Mouse (Mus musculus) heart, adult 8-10 months (tissue): ENCODE results near the gene Cxcl17. TPM values are rescaled to one million over a fixed set of nuclear protein-coding genes. Genes with fewer than 3 reads are reported as not detected.
"Not testable (repeated sequence)": the region's sequence is repeated elsewhere in the genome, so short reads cannot be mapped to it uniquely, and the experiment has no call there.

Experiments used
- DNase-seq: peaks from one replicate; pipeline ENCODE4 v3.0.0; 2022; ENCODE audit warnings: low spot score
- total RNA-seq, 4 experiments: library from RNA; stranded (reverse); gene quantifications; 2 replicates each; pipeline ENCODE4 v1.2.4; 2022

Gene Cxcl17
- total RNA-seq, 4 experiments from 2014 or later: not detected

DNA sequence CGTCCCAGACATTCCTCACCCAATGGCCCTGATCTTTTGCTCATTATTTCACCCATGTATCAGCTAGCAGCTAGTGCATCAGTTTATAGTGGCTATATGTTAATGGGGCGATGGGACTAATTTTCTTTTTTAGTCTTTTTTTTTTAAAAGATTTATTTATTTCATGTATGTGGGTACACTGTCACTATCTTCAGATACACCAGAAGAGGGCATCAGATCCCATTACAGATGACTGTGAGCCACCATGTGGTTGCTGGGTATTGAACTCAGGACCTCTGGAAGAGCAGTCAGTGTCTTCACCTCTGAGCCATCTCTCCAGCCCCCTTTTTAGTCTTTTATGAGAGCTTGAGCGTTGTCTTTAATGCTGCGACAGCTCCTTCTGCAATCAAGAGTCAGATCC lies 13.7 kb upstream of the Cxcl17 start:
- DNase-seq: not testable (repeated sequence)

DNA sequence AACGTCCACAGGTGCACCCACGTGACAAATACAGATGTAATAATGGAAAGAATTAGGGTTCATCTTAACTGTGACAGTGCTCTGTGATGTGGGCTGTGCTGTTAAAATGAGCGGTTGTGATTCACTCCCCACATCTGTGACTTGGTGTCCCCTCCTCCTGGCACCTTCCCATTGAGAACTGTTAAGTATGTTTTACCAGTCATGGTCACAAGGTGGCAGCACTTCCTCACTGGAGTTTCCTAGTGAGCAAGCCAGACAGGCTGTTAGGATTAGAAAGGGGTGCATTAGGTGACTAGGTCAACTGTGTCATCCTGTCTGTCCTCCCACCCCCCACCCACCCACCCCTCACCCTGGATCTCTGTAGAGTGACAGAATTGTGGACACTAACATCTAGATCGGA lies 11.7 kb upstream of the Cxcl17 start:
- peak; percentile 88 for DNase-seq

DNA sequence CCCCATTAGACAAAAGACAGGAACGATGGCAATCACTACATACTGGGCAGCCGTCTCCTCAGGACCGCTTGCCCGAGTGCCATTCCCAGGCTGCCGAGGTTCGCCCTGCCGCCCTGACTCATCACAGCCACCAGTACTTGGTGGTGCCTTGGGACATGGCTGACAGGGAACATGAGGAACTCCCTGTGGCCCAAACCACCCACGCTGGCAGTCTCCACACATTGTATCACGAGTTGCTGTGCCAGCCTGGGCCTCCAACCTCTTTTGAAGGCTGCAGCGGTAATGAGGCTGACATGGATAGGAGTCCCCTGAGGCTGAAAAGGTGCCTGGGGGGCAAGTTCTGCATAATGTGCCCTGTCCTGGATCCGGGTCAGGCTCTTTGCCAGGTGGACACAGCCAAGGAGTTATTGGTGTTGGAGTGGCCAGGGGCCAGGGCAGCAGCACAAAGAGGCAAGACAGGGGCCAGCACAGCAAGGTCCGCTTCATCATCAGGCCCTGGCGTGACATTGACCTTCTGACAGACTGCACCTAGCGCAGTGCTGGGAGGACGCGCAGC lies 9.7 kb upstream of the Cxcl17 start:
- no peak for DNase-seq

DNA sequence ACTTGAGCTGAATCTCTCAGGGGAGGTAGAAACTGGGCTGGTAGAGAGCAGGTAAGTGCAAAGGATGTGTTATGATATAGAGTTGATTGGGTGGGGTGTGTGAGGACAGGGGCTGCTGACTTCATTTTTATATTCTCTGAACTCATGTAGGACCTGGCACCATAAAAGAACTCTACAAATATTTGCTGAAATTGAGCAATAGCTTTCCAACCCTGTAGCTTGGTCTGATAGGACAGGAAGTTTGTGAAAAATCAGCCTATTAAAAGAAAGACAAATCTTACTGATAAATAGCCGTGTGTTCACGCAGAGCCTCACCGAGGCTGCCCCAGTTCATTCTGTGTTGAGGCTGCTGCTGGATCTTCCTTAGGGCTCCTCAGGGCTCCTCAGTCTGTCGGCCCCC lies 7.3 kb upstream of the Cxcl17 start:
- no peak for DNase-seq

DNA sequence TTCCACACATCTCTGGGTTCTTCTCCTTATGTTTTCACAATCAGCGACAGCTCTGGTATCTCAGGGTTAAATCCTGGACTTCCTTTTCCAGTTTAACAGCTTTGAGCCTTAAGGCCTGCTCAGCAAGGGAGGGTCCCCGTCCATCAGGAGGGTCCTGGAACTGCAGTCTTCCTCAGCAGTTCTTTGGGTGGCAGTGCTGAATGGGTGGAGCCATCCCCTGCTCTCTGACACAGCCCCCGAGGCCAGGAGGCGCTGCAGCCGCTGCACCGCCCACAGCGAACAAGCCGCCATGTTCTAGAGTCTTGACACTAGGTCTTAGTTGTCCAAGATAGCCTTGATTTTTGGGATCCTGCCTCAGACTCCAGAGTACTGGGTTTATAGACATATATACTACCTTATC lies 6.8 kb upstream of the Cxcl17 start:
- DNase-seq: no peak

DNA sequence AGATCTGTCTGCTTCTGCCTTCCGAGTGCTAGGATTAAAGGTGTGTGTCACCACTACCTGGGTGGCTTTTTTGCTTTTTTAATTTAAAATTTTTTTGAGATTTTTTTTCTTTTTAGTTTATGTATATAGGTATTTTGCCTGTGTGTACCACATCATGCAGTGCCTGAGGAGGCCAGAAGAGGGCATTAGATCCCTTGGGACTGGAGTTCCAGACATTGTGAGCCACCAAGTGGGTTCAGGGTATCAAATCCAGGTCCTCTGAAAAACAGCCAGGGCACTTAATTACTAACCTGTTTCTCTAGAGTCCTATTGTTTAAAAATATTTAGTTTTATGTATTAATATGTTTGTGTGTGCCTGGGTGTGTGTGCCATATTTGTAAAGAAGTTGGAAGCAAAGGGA lies 4.9 kb upstream of the Cxcl17 start:
- DNase-seq: no peak

DNA sequence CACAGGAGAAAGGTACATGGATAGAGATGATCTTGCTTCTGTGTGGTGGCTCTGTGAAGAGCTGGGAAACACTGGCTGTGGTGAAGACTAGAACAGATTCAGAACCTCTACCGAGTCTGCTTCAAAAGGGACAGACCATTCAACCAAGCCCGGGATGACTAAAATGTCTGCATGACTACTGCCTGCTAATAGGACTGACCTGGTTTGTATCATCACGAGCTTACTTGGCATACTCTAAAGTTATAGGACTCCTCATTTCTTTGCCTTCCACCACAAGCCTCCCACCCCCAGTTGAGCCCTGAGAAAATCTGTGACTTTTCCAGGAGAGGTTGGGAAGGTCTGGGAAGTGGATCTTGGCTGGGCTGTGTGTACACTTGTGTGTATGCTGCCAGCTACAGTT lies 825 bp downstream of the Cxcl17 start:
- no peak for DNase-seq

DNA sequence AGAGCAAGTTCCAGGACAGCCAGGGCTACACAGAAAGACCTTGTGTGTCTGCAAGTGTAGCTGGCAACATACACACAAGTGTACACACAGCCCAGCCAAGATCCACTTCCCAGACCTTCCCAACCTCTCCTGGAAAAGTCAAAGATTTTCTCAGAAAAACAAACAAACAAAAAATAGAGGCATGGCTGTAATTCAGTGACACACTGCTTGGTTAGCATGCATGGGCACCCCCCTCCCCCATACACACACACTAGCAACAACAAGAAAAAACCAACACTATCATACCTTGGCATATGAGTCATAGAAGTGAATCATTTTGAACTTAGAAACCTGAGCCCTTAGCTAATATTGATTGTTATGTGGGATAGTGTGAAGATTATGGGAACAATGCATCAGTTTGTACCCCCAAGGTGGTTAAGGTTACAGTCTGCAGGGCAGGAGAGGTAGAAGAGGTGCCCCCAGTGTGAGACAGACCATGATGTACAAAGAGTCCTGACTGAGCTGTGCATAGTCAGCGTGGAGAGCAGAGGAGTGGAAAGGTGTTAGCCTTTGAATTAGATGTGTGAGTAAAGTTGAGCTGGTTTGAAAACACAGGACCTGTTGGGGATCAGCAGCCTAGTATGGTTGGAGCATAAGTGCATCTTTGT lies 1.6 kb downstream of the Cxcl17 start:
- no peak for DNase-seq

DNA sequence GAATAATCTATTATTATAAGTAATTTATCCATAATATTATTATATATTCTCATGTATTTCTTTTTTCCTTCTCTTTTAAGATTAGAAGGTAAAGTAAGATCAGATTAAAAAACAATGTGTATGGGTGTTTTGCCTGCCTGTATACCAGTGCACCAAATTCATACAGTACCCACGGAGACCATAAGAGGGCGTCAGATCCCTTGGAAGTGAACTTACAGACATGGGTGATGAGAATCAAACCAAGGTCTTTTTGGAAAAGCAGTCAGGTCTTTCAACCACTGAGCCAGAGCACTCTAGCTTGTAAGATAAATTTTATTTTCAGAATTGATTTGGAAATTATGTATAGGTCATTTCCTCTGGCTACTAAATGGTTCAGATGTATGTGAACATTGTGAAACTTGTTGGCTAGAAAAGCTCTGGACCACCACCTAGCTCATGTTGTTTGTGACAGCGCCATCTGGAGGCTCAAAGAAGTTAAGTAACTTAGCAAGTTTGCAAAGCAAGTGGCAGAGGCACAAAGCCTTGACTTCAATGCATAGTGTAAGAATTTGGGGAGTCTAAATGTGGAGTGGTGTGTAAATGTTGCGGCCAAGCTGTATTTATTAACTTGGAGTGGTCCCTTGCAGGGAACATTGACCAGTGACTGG lies 3.4 kb downstream of the Cxcl17 start:
- DNase-seq: no peak

DNA sequence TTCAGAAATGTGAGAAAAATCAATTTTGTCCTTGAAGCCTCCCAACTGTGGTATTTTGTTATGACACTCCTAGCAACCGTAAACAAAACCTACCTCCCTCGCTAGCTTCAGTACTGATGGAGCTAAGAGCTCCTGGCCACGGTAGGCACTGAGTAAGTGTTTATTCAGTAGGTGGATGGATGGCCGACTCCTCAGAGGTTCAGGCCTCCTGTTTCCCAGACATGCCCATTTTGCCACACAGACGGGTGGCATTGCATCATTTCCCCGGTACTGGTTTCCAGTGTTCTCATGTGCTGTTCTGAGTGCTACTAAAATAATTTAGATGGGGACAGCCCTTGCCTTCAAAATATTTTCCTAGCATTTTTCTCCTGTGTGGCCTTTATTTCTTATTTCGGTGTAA lies 6.2 kb downstream of the Cxcl17 start:
- DNase-seq: no peak

DNA sequence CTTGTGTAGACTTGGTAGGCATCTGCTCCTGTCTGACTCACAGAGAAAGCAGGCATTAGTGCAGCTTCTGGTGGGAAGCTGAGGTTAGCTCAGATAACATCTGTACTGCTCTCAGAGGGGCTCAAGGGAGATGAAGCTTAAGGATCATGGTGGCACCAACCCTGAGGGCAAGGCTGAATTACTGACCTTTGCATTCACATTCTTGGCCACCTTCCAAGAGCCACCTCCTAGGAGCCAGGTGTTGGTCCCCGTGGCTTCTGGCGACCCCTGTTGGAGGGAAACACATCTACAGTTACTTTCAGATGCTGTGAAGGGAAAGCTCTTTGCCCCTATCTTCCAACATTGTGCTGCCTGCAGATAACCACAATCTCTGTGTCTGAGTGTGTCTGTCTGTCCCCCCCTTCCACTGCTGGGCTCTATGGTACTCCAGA lies 10.0 kb downstream of the Cxcl17 start:
- no peak for DNase-seq

DNA sequence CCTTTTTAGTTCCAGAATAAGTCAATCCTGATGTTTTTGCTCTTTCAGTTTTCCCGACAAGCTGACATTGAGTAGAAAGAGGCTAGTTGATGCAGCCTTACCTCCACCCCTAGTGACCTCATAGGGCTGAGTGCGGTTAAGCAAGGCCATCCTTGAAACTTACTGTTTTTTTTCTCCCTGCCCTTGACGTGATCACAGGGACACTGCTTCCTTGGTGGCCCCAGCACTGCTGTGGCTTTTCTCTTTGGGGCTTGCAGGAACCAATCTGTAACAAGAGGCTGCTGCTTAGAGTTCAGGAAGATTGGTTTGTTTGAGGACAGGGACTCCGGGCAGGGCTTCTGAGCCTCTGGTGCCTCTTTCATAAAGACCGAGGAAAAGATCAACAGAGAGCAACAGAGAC lies 10.7 kb downstream of the Cxcl17 start:
- DNase-seq: no peak

DNA sequence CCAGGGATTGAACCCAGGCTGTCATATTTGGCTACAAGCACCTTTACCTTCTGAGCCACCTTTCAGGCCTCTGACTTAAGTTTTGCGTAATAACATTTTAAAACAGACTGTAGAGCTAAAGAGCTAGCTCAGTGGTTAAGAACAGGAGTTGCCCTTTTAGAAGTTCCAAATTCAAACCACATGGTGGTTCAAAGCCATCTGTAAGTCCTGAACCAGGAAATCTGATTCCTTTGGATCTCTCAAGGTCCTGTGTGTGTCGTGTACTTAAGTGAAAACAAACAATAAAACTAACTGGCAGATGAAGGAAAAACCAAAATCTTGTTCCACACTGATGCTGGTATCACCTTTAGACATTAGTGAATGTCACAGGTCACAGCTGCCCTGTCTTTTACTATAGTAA lies 11.1 kb downstream of the Cxcl17 start:
- DNase-seq: no peak

DNA sequence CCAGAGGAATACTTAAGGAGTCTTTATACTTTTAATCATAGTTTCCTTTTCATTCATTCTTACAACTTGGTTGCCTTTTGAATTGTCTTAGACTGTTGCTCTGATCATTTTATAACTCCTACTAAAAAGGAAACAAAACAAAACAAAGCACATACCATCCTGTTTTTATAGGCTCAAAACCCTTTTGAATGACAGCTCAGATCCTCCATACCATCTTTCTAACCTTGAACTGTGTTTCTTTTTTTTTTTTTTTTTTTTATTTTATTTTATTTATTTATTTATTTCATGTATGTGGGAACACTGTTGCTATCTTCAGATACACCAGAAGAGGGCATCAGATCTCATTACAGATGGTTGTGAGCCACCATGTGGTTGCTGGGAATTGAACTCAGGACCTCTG lies 13.7 kb downstream of the Cxcl17 start:
- DNase-seq: not testable (repeated sequence)

DNA sequence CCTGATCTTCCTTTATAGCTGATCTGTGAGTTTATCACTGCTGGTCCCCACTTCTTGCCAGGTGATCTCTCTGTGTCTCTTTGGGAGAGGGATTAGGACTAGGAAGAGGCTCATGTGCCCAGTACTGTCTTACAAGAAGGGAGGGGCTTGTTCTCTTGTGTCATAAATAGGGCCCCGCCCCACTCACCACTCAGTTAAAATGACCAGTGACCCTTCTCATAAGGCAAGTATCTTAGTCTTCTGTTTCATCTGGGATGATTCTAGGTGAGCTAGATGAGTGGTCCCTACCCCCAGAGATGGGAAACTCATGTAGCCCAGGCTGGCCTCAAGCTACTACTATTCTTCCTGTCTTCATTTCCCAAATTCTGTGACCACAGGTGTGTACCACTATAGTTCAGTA lies 14.1 kb downstream of the Cxcl17 start, which contains the start of gene Lipe:
Gene Lipe (minus strand): TSS at position 101 of the 400 bp plus-strand sequence.
- no peak for DNase-seq

DNA sequence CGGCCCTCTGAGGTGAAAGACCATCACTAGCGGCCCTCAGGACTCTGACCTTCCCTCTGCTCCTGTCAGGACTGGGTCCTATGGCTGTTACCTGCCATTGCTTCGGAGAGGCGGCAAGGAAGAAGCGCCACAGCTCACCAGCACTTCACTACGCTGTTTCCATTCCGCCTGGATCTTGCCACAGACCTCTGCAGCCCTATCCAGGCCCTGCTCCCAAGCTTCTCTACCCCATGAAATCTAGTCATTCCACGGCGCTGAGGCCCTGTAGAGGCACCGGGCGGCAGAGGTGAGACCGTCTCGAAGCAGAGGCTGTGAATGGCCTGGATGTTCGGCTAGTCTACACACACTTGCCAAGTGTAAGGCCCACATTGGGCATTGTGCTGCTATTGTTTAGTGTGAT lies 16.1 kb downstream of the Cxcl17 start:
- no peak for DNase-seq

DNA sequence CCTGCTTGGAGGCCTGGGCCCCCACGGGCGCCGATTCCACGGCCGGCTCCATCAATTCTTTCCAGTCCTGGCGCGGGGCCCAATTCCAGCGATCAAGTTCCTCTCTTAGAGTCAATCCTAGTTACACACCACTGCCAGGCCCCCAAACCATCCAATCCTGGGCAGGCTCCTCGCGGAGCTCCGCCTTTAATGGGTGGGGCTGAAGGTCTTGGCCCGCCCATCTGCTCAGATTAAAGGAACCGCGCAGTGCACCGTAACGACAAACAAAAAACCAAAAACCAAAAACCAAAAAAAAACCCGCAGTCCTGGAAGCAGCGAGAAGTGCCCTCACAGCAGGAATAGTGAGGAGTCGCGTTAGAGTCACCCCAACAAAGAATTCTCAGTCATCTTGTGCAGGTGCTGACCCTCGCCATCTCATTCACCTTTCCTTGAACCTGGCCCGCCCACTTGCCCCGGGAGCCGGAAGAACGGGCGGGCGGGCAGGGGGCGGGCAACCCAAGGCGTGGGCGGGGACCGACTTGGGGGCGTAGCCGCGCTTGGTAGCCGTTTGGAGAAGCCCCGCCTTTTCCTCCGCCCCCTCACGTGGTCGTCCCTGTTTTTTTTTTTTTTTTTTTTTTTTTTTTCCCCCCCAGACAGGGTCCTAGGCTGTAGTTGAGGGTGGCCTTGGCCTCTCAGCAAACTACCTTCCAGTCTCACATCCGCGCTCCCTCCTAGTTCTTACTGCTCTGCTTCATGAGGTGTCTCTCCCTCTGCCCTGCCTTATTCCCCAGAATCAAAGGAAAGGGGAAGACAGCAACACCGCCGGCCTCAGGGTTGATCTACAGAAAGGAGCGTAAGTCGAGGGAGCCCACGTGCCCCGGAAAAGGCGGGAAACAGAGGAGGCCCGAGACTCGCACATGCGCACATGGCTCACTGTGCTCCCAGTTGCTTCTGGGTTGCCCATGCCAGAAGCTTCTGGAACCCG lies 16.8 kb downstream of the Cxcl17 start:
- DNase-seq: peak; percentile 97

DNA sequence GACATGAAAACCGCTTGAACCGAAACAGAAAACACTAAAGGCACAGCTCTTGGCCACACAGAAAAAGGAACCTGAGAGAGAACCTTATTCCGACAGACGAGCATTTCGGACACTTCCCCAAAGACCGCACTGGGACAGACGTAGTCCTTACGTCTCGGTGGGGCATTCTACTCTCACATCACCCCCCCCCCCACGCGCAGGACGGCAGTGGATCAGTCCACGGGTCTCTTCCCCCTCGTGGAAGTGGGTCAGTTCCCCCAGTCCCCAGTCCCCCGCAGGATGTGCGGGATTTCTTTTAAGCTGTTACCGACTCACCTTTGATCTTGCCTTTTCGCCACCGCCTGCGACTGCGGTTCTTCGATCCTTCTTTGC lies 17.5 kb downstream of the Cxcl17 start:
- DNase-seq: no peak

DNA sequence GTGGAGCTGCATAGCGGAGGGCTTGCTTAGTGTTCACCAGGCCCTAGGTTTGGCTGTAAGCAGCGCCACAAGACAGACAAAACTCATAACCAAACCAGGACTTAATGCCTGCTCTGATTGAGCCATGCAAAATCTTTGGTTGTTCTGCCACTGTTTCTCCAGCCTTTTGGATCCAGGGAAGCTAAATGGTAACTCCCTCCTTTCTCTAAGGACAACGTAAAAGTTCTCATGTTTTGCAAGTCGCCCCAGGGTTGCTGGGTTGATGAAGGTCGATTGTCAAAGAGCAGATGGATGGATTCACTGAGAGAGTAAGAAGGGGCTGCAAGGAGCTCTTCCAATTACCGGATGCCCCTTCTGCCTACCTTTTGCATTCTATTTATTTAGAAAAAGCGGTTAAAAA lies 17.9 kb downstream of the Cxcl17 start:
- no peak for DNase-seq

DNA sequence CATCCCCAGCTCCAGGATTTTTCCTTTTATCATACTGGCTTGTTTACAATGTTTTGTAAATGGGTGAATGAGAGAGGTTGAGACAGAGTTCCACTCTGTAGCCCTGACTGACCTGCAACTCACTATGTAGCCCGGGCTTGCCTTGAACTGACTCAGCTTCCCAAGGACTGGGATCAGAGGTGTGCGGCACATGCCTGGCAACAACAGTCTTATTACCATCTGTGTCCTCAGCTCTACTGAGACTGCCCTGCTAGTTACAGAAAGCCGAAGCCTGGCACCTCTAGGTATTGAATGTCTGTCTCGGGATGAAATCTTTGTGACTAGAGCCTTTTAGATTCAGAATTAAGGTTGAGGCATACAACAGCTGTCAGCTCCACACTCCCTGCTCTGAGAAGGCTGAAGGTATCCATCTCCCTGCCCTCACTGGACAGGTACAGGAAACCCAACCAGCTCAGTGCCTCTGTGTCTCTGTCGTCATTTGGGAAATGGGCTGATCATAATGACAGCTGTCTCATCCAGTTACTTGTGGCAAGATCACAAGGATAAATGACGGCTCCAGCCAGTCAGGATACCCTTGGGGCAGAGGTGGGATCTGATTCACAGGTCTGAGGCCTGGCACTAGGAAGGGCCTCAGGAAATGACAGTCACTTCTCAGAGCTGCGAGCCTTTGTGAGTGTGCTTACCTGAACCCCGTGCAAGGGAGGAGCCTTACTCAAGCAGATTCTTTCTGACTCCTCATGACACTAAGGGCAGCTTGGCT lies 19.1 kb downstream of the Cxcl17 start:
- DNase-seq: no peak

DNA sequence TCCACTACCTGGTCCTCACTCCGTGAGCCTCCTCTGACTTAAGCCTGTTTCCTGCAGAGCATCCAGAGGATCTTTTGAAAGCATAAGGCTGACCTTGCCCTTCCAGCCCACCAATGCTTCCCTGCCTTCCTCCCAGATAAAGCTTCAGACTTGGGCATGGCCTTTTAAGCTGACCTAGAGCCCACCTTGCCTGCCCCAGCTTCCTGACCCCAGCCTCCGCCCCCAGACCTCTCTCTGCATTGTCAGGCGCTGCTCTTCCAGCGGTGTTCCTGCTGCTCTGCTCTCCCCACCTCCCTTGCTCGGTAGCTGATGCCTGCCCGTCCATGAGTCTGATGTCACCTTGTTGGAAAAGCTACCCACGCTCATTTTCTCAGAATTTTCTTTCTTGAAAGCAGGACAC lies 19.8 kb downstream of the Cxcl17 start:
- DNase-seq: no peak
